Mouse (Mus musculus): Measurements from ENCODE around the gene Plxnb2. TPM values are rescaled to one million over a fixed set of nuclear protein-coding genes. Genes with fewer than 3 reads are reported as not detected.

Gene Plxnb2
- 10 to 100 TPM; 46.4 to 55.0 TPM for total RNA-seq (2021)
- long read RNA-seq, full-length matches to known transcripts: 29 of 56 reads
- long read RNA-seq, partial matches to known transcripts: 18 of 56 reads
- long read RNA-seq, other reads (novel, unspliced or antisense): 9 of 56 reads

DNA sequence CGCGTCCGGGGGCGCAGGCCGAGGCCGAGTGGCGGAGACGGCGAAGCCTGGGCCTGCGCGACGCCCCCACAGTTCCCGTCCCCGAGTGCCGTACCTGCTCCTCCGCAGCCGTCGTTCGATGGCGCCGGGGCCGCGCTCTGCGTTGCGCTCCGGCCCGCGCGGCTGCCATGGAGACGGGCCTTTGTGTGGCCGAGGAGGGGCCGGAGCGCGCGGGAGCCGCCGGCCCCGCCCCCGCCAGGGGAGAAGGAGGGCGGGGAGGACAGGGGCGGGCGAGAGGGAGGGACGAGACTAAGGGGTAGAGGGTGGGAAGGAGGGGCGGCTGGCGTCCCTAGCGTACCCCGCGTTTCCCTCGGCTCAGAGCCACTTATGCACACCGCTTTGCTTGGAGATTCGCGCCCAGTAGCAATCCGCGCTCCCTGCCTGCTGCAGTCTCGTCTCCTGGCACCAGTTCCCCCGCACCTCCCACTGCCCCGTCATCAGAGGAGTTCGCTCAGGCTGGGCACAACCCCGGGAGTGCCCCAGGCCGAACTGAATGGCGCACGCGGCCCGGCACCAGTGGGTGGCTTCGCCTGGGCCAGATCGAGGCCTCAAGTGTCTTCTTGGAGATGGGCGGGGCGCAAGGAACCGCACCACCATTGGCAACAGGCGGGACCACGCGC lies at the start of gene Plxnb2:
Plxnb2 (minus strand) TSS at position 218 of the 659 bp plus-strand sequence.
- peak; percentile 66 to 79 for DNase-seq (ENCODE audit: low spot score in 2 of 2)

DNA sequence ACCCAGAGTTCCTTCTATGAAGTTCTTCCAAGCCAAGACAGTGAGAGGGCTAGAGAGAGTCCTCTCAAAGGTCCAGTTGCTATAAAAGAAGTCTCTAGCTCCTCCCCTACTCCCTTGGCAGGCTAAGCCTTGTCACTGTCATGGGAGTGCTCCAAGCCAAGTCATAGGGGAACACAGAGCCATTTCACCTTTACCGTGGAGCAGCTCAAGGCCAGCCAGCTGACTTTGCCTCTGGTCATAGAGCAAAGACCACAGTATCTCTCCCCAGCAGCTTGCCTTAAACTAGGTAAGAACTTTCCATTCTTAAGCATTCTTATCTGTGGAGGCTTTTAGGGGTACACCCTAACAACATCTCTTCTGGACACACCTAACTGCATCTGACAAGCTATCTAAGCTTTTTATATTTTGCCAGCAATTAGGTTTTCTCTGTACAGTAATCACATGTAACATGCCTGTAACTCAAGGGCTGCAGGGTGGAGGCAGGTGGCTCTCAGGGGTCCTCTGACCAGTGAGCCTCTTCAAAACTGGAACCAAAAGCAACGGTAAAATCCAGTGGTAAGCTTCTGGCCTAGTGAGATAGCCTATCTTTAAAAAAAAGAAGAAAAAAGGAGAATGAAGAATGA lies 35.1 kb upstream of the Plxnb2 start:
- no peak for DNase-seq (ENCODE audit: low spot score in 2 of 2)

DNA sequence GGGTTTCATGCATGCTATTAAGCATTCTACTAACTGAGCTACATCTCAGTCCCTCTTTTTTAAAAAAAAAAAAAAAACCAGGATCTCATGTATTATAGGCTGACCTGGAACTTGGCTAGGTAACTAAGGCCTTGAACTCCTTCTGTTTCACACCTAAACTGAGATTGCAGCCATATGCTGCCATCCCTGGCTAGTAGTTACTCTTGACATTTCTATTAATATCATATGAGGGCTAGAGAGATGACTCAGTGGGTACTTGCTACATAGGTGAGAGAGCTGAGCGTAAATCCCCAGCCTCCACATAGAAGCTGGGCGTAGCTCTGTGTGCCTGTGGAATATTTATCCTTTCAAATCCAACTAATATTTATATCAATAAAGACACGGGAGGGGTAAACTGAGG lies 34.4 kb upstream of the Plxnb2 start:
- no peak for DNase-seq (ENCODE audit: low spot score in 2 of 2)

GRCm38 (mm10) chr15:89213517-89213916 lies 32.9 kb upstream of the Plxnb2 start:
- no peak for DNase-seq (ENCODE audit: low spot score in 2 of 2)

GRCm38 (mm10) chr15:89212495-89212894 lies 31.9 kb upstream of the Plxnb2 start:
- no peak for DNase-seq (ENCODE audit: low spot score in 2 of 2)

GRCm38 (mm10) chr15:89211716-89212461 lies 31.3 kb upstream of the Plxnb2 start:
- peak in 1 of 2 experiments; percentile 41 for DNase-seq (ENCODE audit: low spot score in 2 of 2)

- peak; percentile 48 to 80 for DNase-seq (ENCODE audit: low spot score in 2 of 2)
Measured at GRCm38 (mm10) chr15:89210915-89211715, 30.5 kb upstream of the Plxnb2 start, which contains the start of gene Ppp6r2. Gene Ppp6r2, plus strand, starts transcription at chr15:89211553.

DNA sequence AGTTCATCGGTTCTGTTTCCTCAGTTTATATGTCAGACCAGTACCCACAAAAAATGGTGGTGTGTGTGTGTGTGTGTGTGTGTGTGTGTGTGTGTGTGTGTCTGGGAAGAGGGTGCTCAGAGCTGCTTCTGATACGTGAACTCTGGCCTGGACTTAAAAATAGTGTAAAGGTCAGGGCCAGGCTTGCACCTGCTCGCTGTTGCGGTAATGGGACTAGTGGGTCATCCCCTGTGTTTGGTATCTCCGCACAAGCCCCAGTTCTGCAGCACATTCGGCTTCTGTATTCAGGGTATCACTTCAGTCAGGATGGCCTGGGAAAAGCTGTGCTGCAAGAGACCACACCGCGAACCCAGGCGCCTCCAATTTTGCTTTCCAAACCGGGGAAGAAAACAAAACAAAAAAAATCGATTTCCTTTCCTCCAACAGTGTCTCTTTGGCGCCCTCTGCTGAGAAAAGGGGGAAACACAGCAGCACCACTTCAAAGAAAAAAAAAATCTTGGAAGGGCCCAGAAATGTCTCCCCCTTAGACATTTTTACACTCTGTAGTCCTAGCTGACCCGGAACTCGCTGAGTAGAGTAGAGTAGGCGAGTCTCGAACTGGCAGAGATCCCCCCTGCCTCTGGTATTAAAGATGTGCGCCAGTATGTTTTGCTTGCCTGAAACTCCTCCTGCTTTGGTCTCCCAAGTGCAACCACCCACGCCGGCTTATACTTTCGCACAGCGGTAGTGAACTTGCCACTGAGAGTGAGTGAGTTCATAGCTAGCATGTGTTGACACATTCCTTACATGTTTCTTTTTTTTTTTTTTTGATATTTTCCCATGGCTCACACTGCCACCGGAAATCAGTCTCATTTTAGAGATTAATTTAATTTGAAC lies 29.5 kb upstream of the Plxnb2 start:
- DNase-seq (ENCODE audit: low spot score in 2 of 2): peak; percentile 74 to 89

- DNase-seq (ENCODE audit: low spot score in 2 of 2): no peak
Measured at GRCm38 (mm10) chr15:89207457-89207856, 26.9 kb upstream of the Plxnb2 start.

- DNase-seq (ENCODE audit: low spot score in 2 of 2): no peak
Measured at GRCm38 (mm10) chr15:89197056-89197455, 16.5 kb upstream of the Plxnb2 start.

- peak; percentile 94 to 98 for DNase-seq (ENCODE audit: low spot score in 2 of 2)
Measured at GRCm38 (mm10) chr15:89196313-89196706, 15.7 kb upstream of the Plxnb2 start, which contains the start of gene Dennd6b. Gene Dennd6b, minus strand, starts transcription at chr15:89196496.

GRCm38 (mm10) chr15:89195690-89196312 lies 15.2 kb upstream of the Plxnb2 start:
- peak; percentile 86 to 92 for DNase-seq (ENCODE audit: low spot score in 2 of 2)

DNA sequence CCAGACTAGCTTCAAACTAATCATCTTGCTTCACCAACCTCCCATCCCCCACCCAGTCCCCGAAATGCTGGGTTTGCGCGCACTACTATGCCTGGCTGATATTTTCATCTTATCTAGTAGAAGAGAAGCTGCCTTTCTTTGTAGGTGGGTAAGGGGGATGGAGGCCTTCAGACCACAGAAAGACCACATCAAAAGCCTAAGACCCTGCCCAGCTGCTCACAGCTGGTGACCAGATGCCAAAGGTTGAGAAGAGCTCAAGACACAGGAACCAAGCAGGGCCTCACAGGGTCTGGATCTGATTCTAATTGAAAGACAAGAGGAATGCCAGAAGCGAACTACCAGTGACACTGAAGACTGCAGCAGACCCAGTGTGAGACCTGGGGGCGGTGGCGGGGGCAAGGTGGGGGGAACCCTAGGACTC lies 14.7 kb upstream of the Plxnb2 start:
- DNase-seq (ENCODE audit: low spot score in 2 of 2): no peak

DNA sequence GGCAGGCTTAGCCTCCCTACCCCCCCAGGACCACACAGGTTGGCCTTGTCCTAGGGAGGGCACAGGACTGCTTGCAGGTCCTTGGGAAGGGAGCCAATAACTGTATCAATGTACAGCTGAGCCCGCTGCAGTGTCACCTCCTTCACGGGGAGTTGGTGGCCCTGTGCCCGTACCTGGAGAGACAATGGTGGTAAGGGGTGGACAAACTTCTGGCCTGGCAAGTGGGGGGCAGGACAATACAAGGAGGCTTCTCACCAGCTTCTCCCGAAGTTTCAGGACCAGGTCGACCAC lies 4.3 kb upstream of the Plxnb2 start:
- DNase-seq (ENCODE audit: low spot score in 2 of 2): no peak

DNA sequence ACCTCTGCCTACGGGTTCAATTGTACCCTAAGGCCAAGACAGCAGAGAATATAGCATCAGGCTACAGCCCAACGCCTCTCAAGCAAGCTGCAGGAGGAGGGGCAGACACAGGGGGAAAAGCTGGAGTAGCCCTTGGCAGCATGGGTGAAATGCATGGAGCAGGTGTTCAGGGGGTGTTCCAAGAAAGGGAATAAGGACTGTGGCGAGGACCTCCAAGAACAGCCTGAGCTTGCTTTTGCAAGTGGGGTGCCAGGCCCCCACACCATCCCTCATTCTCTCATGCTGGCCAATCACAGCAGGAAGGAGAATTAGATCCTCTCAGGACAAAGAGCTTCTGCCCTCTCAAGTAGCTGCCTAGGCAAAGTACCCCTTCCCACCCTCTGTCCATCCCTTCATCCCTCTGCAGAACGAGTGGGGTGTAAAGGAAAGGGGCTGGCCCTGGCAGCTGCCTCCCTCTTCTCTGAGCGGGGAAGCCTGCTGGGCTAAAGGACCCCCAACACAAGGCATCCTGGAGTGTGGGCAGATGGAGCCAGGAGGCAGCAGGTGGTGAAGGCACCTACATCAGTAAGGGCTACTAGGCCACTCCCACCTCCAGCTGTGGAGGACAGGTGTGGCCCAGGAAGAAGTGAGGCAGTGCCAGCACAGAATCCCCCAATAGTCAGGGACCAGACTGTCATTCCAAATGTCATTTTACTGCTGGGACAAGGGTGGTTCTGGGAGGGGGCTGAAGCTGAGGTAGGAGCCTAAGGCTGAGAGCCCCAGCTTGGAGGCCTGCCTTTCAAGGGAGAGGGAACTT lies 3.8 kb upstream of the Plxnb2 start:
- DNase-seq (ENCODE audit: low spot score in 2 of 2): no peak

- peak in 1 of 2 experiments; percentile 50 for DNase-seq (ENCODE audit: low spot score in 2 of 2)
Measured at GRCm38 (mm10) chr15:89182842-89183241, 2.3 kb upstream of the Plxnb2 start.

GRCm38 (mm10) chr15:89182328-89182741 lies 1.7 kb upstream of the Plxnb2 start:
- DNase-seq (ENCODE audit: low spot score in 2 of 2): peak in 1 of 2 experiments; percentile 30

GRCm38 (mm10) chr15:89181561-89182270 lies 1.1 kb upstream of the Plxnb2 start:
- DNase-seq (ENCODE audit: low spot score in 2 of 2): no peak
